Mouse (Mus musculus) liver, embryonic 16.5 days (tissue): ENCODE results near the gene Apol10a. TPM values are rescaled to one million over a fixed set of nuclear protein-coding genes. Genes with fewer than 3 reads are reported as not detected.
"Not testable (repeated sequence)": the region's sequence is repeated elsewhere in the genome, so short reads cannot be mapped to it uniquely, and the experiment has no call there.

Source experiments
- ATAC-seq: fragments of 200-750 bp; cut with Nextera tagmentation; 2 replicates; pipeline ENCODE4 v1.8.0; 2017; ENCODE audit warnings: low read depth, mild to moderate bottlenecking, moderate number of reproducible peaks, moderate library complexity
- H3K27ac ChIP-seq: fragments of 300-500 bp; sonication (generic); 2 replicates; pipeline ENCODE4 v1.5.1; 2014; ENCODE audit warnings: mild to moderate bottlenecking, low read length
- H3K27me3 ChIP-seq: fragments of 300-500 bp; sonication (generic); 2 replicates; pipeline ENCODE4 v1.6.1; 2014; ENCODE audit warnings: low read depth, low read length, mixed read lengths; ENCODE audit not compliant: control insufficient read depth, insufficient read depth
- H3K36me3 ChIP-seq: fragments of 300-500 bp; sonication (generic); 2 replicates; pipeline ENCODE4 v1.6.1; 2014; ENCODE audit warnings: mild to moderate bottlenecking; ENCODE audit not compliant: control insufficient read depth, insufficient read depth
- H3K4me1 ChIP-seq: fragments of 300-500 bp; sonication (generic); 2 replicates; pipeline ENCODE4 v1.6.1; 2014; ENCODE audit warnings: low read depth, low read length, mixed read lengths; ENCODE audit not compliant: control insufficient read depth
- H3K4me2 ChIP-seq: fragments of 300-500 bp; sonication (generic); 2 replicates; pipeline ENCODE4 v1.6.1; 2014; ENCODE audit warnings: low read depth, low read length, mixed read lengths
- H3K4me3 ChIP-seq: fragments of 300-500 bp; sonication (generic); 2 replicates; pipeline ENCODE4 v1.5.1; 2014; ENCODE audit warnings: low read depth, mild to moderate bottlenecking, low read length
- H3K9ac ChIP-seq: fragments of 300-500 bp; sonication (generic); 2 replicates; pipeline ENCODE4 v1.6.1; 2014; ENCODE audit warnings: low read depth, low read length
- H3K9me3 ChIP-seq: fragments of 300-500 bp; sonication (generic); replicated peaks from 2 replicates; pipeline ENCODE4 v1.6.1; 2016; ENCODE audit warnings: low read length; ENCODE audit not compliant: control insufficient read depth
- WGBS: fragments of 180-500 bp; shearing (Covaris S2); extraction: QIAGEN DNeasy Blood & Tissue Kit; methylation state at CpG from one replicate; pipeline ENCODE4 v1.1.7; 2014; ENCODE audit not compliant: insufficient replicate concordance; 5-methylcytosine and 5-hydroxymethylcytosine counted together
- polyA plus RNA-seq: library from polyadenylated mRNA; unstranded; fragments of >200 nt; fragmentation: Nextera tagmentation; extraction: Ambion mirVana; gene quantifications from 2 replicates; pipeline ENCODE4 v1.2.1, GENCODE M21; 2015

Gene Apol10a
- polyA plus RNA-seq, result 0.04 TPM in 1 of 2 replicates, not detected in the other

DNA sequence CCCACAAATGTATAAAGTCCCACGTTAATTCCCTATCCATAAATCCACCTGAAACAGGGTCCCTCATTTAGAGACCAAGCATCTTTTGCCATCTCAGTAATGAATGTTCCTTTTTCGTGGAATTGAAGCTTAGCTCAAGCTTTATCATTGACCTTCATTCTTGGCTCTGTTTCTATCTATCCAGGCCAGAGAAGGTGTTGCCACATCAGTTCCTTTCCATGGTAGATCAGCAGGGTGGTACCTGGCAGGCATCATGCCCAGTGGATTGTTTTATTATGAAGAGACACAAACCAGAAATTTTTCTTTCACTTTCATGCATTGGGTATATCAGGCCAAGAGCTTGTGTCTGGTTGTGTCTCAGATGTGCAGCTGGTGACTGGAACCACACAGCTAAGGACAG is at the start of gene Apol10a:
TSS of gene Apol10a (plus strand) at position 355 of the 400 bp plus-strand sequence.
- not testable (repeated sequence) for H3K4me1 ChIP-seq

DNA sequence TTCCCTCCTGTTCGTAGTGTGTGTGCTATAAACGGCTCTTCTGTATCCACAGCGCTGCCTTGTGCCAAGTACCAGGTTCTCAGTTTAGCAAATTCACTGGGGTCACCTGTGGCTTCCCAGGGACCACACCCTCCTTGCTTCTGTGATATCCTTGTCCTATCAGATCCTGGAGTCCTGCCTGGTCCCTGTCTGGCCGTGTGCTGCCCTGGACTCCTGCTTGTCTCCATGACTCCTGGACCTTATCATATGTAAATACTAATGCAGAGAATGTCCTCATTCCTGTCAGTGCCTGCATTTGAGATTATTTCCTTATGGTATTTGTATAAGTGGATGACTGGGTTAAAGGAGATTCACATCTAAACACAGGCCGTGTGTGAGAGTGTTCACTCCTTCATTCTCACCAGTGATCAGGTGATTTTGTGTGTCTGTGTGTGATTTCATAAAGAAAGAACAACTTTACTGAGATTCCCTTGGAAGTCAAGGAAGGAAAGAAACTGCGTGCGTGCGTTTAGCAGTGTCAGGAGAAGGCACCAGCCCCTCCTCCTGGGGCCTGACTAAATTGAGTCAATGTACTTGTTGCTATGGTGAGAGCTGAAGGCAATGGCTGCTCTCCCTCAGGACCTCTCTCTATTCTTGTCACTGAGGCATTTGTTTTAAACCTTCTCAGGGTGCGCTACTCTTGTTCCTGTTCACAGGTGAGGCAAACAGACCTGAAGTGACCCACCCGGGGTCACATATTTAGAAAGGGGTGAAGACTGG is 48.0 kb upstream of the Apol10a start:
- H3K27me3 ChIP-seq, H3K36me3 ChIP-seq, H3K4me2 ChIP-seq, H3K27ac ChIP-seq, H3K9ac ChIP-seq, H3K9me3 ChIP-seq, H3K4me3 ChIP-seq, ATAC-seq, H3K4me1 ChIP-seq: not testable (repeated sequence)
- 52% methylated on average over 8 of the region's 10 CpGs for WGBS

More for the DNA sequence above, at the start of gene Apol10a:
- H3K4me3 ChIP-seq, H3K36me3 ChIP-seq, H3K9me3 ChIP-seq, H3K27ac ChIP-seq, H3K4me2 ChIP-seq, H3K27me3 ChIP-seq, ATAC-seq, H3K9ac ChIP-seq: not testable (repeated sequence)
- 41% methylated on average over 2 of the region's 2 CpGs for WGBS

DNA sequence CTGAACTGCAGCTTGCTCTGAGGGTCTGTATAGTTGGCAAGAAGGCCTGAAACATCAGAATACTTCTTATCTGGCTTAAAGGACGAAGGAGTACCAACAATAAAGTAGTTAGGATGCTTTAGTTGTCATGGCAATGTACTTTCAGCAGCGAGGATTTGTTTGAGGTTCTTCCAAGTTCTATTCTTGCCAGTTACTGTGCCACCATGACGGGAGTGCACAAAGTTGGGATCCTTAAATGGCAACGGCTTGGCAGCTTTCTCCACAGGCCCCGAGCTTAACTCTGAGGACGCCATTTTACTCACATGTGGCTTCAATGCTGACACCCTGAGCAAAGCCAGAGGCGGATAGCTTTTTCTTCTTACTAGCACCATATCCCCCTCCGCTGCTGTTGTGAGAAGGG is 32.1 kb upstream of the Apol10a start:
- H3K27me3 ChIP-seq, H3K9ac ChIP-seq: not testable (repeated sequence)
- WGBS, result 55% methylated on average over 8 of the region's 8 CpGs

DNA sequence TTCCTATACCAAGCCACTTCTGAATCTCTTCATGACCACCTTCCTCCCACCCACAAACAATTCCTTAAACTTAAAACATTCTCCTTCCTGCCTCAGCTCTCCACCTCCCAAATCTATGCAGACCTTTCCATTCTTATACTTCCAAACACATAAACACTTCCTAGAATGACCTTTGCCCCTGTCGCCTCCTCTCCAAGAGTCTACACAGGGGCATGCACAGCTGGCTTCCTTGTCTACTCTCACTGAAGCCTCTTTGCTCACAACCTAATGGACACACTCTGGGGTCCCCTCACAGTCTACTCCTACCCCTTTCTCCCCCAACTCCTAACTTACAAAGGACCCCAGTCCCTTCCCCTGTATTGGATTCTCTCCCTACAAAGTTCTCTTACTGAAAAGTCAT is 31.2 kb upstream of the Apol10a start:
- not testable (repeated sequence) for H3K4me3 ChIP-seq, H3K36me3 ChIP-seq, H3K27ac ChIP-seq, H3K9me3 ChIP-seq, ATAC-seq, H3K4me1 ChIP-seq, H3K4me2 ChIP-seq, H3K9ac ChIP-seq, H3K27me3 ChIP-seq
- WGBS, result 67% methylated on average over 1 of the region's 1 CpGs

More for the DNA sequence above, 32.1 kb upstream of the Apol10a start:
- H3K9me3 ChIP-seq, H3K4me1 ChIP-seq, ATAC-seq, H3K36me3 ChIP-seq, H3K4me3 ChIP-seq, H3K27ac ChIP-seq, H3K4me2 ChIP-seq: not testable (repeated sequence)

DNA sequence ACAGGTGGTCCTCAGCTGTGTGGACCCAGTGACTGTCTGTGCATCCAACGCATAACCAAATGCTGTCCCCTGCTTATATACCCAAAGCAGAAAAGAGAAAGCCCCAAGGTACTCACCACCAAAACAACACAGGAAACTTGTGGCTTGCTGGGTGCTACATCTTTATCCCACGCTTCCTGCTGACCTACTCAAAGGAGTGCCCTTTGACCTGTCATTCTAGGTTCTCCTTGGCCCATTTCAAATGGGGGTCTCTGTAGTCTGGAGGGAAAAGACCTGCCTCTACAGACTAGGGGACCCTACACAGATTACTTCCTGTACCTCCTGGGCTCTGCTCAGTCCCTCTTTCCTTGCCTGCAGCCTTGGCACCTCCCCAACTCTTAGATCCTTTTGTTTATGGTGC is 29.5 kb upstream of the Apol10a start, which contains the start of gene Apol7b:
TSS of gene Apol7b (minus strand) at position 101 of the 400 bp plus-strand sequence.
- H3K27ac ChIP-seq, H3K4me3 ChIP-seq, H3K36me3 ChIP-seq, H3K9ac ChIP-seq, H3K9me3 ChIP-seq, H3K27me3 ChIP-seq, ATAC-seq, H3K4me1 ChIP-seq, H3K4me2 ChIP-seq: not testable (repeated sequence)
- 62% methylated on average over 2 of the region's 2 CpGs for WGBS

DNA sequence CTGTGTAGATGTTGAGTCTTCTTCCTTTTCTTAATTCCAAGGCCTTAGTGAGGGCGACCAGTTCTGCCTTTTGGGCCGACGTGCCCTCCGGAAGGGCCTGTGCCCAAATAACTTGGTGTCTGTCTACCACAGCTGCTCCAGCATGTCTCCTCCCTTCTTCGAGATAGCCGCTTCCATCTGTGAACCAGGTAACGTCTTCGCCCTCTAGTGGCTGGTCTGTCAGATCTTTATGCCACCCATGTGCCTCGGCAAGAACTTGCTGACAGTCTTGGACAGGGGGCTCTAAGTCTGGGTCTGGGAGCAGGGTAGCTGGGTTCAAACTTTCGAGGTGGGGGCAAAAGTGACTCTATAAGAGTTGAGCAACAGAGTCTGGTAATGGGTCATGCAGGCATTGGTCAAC is 26.9 kb upstream of the Apol10a start:
- not testable (repeated sequence) for H3K9me3 ChIP-seq, H3K4me1 ChIP-seq, H3K27me3 ChIP-seq, H3K4me3 ChIP-seq, H3K9ac ChIP-seq, H3K36me3 ChIP-seq, H3K27ac ChIP-seq, H3K4me2 ChIP-seq, ATAC-seq
- WGBS, result 42% methylated on average over 10 of the region's 10 CpGs

DNA sequence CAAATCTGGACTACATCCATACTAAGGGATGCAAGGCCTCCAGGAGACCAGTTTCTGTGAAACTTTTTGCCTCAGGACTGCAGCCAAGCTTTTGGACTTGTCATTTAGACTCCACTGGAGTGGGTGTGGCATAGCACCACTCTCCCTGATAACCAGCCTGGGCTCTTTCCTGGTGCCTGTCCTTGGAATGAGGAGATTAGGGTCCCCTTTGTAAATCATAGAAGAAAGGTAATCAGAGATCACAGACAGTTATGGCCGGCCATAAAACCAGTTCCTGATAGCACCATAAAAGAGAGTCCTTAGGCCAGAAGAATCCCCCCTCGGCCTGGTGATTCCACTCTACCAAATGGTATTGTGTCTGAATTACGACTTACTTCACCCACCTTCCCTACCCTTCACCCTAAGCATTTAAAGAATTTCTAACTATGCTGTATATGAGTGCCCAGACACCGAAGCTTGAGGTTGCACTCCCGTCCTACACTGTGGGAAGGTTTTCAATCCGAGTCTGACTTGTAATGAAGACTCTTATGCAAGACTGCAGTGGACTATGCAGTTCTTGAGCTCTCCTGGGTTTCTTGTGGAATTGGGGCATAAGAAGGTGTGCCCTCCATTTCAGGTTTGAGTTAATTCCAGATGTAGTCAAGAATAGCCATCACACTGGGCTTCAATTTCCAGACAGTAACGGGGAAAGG is 2.0 kb upstream of the Apol10a start:
- H3K9ac ChIP-seq, H3K4me3 ChIP-seq, H3K4me1 ChIP-seq, H3K27me3 ChIP-seq, H3K4me2 ChIP-seq, H3K27ac ChIP-seq, H3K9me3 ChIP-seq, H3K36me3 ChIP-seq, ATAC-seq: not testable (repeated sequence)
- WGBS, result 47% methylated on average over 7 of the region's 7 CpGs

DNA sequence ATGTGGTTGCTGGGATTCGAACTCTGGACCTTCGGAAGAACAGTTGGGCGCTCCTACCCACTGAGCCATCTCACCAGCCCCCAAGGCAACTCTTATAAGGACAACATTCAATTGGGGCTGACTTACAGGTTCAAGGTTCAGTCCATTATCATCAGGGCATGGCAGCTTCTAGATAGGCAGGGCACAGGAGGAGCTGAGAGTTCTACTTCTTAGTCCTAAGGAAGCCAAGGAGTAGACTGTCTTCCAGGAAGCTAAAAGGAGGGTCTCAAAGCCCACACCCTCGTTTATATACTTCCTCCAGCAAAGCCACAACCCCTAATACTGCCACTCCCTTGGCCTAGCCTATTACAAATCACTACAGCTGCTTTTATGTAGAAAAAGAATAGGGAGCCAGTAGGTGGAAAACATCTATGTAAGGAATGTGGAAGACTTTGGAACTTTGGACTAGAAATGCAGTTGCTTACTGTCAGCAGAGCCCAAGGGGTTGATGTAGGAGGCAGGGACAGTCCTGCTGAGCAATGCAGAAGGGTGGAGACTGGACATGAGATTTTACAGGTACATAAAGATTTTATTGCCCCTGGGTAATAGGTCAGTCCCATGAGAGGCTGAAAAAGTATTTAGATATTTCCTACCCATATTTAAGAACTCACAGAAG is 5.4 kb downstream of the Apol10a start:
- Histone ChIP-seq H3K4me1 (no peaks in the 10 kb centered on the region), H3K9me3 (no peaks in the 10 kb centered on the region), H3K27me3 (no peaks in the 10 kb centered on the region), H3K4me3 (no peak overlapping the region), H3K4me2 (no peak overlapping the region), H3K27ac (no peak overlapping the region), H3K36me3 (no peaks in the 10 kb centered on the region), H3K9ac (no peak overlapping the region)
- 50% methylated on average over 4 of the region's 4 CpGs for WGBS
- ATAC-seq, result no peak

DNA sequence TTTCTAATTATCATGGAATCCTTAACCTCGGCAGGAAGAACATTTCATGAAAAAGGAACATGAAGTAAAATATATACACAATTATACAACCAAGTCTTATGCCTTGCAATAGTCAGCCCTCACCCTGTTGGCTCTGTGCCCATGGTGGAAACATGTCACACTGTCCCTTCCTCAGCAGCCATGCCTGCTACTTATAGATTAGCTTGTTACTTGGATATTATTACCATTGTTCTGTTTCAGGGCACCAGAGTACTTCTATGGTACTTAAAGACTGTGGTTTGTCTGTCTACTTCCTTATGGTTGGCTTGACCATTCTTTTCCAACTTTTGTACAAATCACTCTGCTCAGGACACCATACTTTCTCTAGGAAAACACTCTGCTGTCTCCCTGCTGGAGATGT is 16.3 kb downstream of the Apol10a start:
- H3K27ac ChIP-seq, H3K27me3 ChIP-seq, H3K4me3 ChIP-seq, H3K4me1 ChIP-seq, ATAC-seq, H3K9ac ChIP-seq, H3K9me3 ChIP-seq, H3K36me3 ChIP-seq, H3K4me2 ChIP-seq: not testable (repeated sequence)
- WGBS, result no CpG with 5 or more reads among the region's 1 CpGs
